Mouse (Mus musculus) bone marrow macrophage, adult 2 months (primary cell): ENCODE data around the gene Ndufc2.

ENCODE experiments used
- CTCF ChIP-seq: IDR thresholded peaks from 2 replicates; pipeline ENCODE4 v1.5.1; 2012; ENCODE audit warnings: low read depth, mild to moderate bottlenecking, low read length, moderate library complexity
- POLR2A ChIP-seq: IDR thresholded peaks from 2 replicates; pipeline ENCODE4 v1.6.1; 2012; ENCODE audit warnings: mild to moderate bottlenecking, low read depth, low read length, borderline replicate concordance

GRCm38 (mm10) chr7:97361467-97361866, 38.3 kb upstream of the Ndufc2 start:
- no peak for TF ChIP-seq POLR2A
- peak; percentile 96 for TF ChIP-seq CTCF
